Mouse (Mus musculus) embryo, embryonic 11 days (tissue): ENCODE measurements around the gene Gnb1l.

Experiments
- DNase-seq: peaks from one replicate; pipeline ENCODE4 v3.0.0-alpha.2; 2015

Gnb1l gene

GRCm38 (mm10) chr16:18552106-18552710 is 53.7 kb downstream of the Gnb1l start:
- DNase-seq, result peak; percentile 43

GRCm38 (mm10) chr16:18554721-18555120 is 56.2 kb downstream of the Gnb1l start:
- DNase-seq, result peak; percentile 23

- peak; percentile 87 for DNase-seq
These were observed 56.9 kb downstream of the Gnb1l start for GRCm38 (mm10) chr16:18555235-18555935.

GRCm38 (mm10) chr16:18556461-18556860 is 57.9 kb downstream of the Gnb1l start:
- no peak for DNase-seq

- DNase-seq, result no peak
These were observed 66.0 kb downstream of the Gnb1l start for GRCm38 (mm10) chr16:18564472-18564871.

GRCm38 (mm10) chr16:18568599-18568998 is 70.1 kb downstream of the Gnb1l start:
- DNase-seq, result no peak

- DNase-seq, result no peak
These were observed 75.7 kb downstream of the Gnb1l start for GRCm38 (mm10) chr16:18574196-18574595.

GRCm38 (mm10) chr16:18577071-18577470 is 78.6 kb downstream of the Gnb1l start:
- DNase-seq, result no peak

GRCm38 (mm10) chr16:18577599-18578160 is 79.2 kb downstream of the Gnb1l start:
- peak; percentile 40 for DNase-seq

- DNase-seq, result peak; percentile 37
These were observed 81.9 kb downstream of the Gnb1l start for GRCm38 (mm10) chr16:18580389-18580788.

GRCm38 (mm10) chr16:18581050-18581622 is 82.6 kb downstream of the Gnb1l start:
- no peak for DNase-seq

- DNase-seq, result peak; percentile 58
These were observed 83.2 kb downstream of the Gnb1l start for GRCm38 (mm10) chr16:18581623-18582205.

- DNase-seq, result peak; percentile 46
These were observed 84.1 kb downstream of the Gnb1l start for GRCm38 (mm10) chr16:18582426-18583148.

GRCm38 (mm10) chr16:18583169-18583568 is 84.7 kb downstream of the Gnb1l start:
- no peak for DNase-seq

- DNase-seq, result no peak
These were observed 85.3 kb downstream of the Gnb1l start for GRCm38 (mm10) chr16:18583673-18584357.

GRCm38 (mm10) chr16:18584901-18585510 is 86.5 kb downstream of the Gnb1l start:
- DNase-seq, result no peak

- peak; percentile 43 for DNase-seq
These were observed 87.2 kb downstream of the Gnb1l start for GRCm38 (mm10) chr16:18585676-18586075.

GRCm38 (mm10) chr16:18586076-18586905 is 87.8 kb downstream of the Gnb1l start:
- DNase-seq, result peak; percentile 58

- no peak for DNase-seq
These were observed 88.5 kb downstream of the Gnb1l start for GRCm38 (mm10) chr16:18586906-18587546.
